Mouse (Mus musculus): ENCODE measurements around the gene Zrsr2. TPM values are rescaled to one million over a fixed set of nuclear protein-coding genes. Genes with fewer than 3 reads are reported as not detected.

Zrsr2 gene
- polyA plus RNA-seq, 1 experiment from 2014 or later: 54.6 TPM

DNA sequence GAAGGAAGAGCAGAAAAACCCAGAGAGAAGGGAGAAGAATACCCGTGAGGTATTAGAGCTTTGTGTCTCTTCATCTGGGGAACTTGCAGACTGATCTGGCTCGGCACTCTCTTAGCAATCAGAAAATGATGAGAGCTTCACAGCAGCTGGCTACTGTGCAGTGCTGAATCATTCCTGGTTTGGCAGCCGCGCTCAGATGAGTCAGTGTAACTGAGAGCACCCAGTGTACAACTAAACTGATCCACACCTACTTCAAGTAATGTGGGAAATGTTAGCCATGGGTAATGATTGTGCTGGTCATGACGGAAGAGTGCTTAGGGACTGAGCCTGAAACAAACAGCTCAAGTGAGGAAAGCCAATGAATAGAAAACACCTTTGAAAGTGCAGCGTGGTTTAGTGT is 19.9 kb downstream of the Zrsr2 start:
- no peaks in the 10 kb centered on the region for H3K4me1 ChIP-seq (replicated peaks)
- no peak overlapping the region for H3K4me3 ChIP-seq
- no peaks in the 10 kb centered on the region; the same call in 1 of the 2 replicates for H3K36me3 ChIP-seq
- H3K9ac ChIP-seq: no peak overlapping the region
- 91% methylated on average over 6 of the region's 6 CpGs for WGBS
- no peak overlapping the region for H3K4me2 ChIP-seq
- no peaks in the 10 kb centered on the region for H3K9me3 ChIP-seq
- H3K27ac ChIP-seq (replicated peaks): no peak overlapping the region
- ATAC-seq (ENCODE audit: low FRiP score, low read depth): no peak
- H3K27me3 ChIP-seq: 0 out of 2 replicates have a peak, but pooled peaks cover 3% of the 10 kb centered on the region

- H3K4me1 ChIP-seq (replicated peaks): no peaks in the 10 kb centered on the region
- H3K9me3 ChIP-seq: no peaks in the 10 kb centered on the region
- no peak for ATAC-seq (ENCODE audit: low FRiP score, low read depth)
- no peak overlapping the region for H3K4me2 ChIP-seq
- H3K36me3 ChIP-seq: no peaks in the 10 kb centered on the region
- H3K9ac ChIP-seq: no peak overlapping the region
- no peak overlapping the region for H3K27ac ChIP-seq (replicated peaks)
- 0 out of 2 replicates have a peak, but pooled peaks cover 3% of the 10 kb centered on the region for H3K27me3 ChIP-seq
- WGBS: 82% methylated on average over 8 of the region's 8 CpGs
- no peak overlapping the region for H3K4me3 ChIP-seq
Observed at GRCm38 (mm10) chrX:163934731-163935130, 23.7 kb downstream of the Zrsr2 start.

DNA sequence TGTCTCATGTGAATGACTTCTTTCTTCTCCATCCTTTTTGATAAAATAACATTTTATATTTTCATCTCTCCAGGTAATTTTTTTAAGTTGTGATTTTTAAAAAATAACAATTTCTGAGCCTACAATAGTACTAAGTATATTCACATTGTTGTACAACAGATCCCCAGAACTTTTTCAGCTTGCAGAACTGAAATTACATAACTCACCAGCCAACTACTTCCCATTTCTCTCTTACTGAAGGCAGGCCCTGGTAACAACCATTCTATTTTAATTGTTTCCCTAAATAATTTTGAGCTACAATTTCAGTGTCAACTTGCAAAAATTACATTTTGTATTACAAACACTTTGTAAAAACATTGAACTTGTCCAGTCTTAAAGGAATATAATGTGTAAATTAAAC is 28.9 kb downstream of the Zrsr2 start:
- no peaks in the 10 kb centered on the region for H3K4me1 ChIP-seq (replicated peaks)
- H3K4me2 ChIP-seq: no peak overlapping the region
- ATAC-seq (ENCODE audit: low FRiP score, low read depth): no peak
- no peak overlapping the region for H3K4me3 ChIP-seq
- H3K36me3 ChIP-seq: no peaks in the 10 kb centered on the region
- H3K9me3 ChIP-seq: no peaks in the 10 kb centered on the region
- 0 out of 2 replicates have a peak, but pooled peaks cover 5% of the 10 kb centered on the region for H3K27me3 ChIP-seq
- no peak overlapping the region for H3K9ac ChIP-seq
- H3K27ac ChIP-seq (replicated peaks): no peak overlapping the region

- no peak overlapping the region for H3K27ac ChIP-seq (replicated peaks)
- H3K36me3 ChIP-seq: no peaks in the 10 kb centered on the region
- no peaks in the 10 kb centered on the region for H3K4me1 ChIP-seq (replicated peaks)
- ATAC-seq (ENCODE audit: low FRiP score, low read depth): no peak
- H3K9me3 ChIP-seq: no peaks in the 10 kb centered on the region
- H3K27me3 ChIP-seq: no peaks in the 10 kb centered on the region
- no peak overlapping the region for H3K4me2 ChIP-seq
- no peak overlapping the region for H3K4me3 ChIP-seq
- no peak overlapping the region for H3K9ac ChIP-seq
Observed at GRCm38 (mm10) chrX:163912791-163913190, 45.7 kb downstream of the Zrsr2 start.

GRCm38 (mm10) chrX:163909381-163909780 is 49.1 kb downstream of the Zrsr2 start:
- H3K9me3 ChIP-seq: no peaks in the 10 kb centered on the region
- peak overlapping the region; percentile 92 for H3K27ac ChIP-seq (replicated peaks)
- peak overlapping the region; percentile 66 for H3K9ac ChIP-seq
- H3K36me3 ChIP-seq: no peaks in the 10 kb centered on the region
- peak overlapping the region; percentile 70 for H3K4me3 ChIP-seq
- no peaks in the 10 kb centered on the region for H3K4me1 ChIP-seq (replicated peaks)
- H3K4me2 ChIP-seq: peak overlapping the region; percentile 54
- H3K27me3 ChIP-seq: no peaks in the 10 kb centered on the region
- ATAC-seq (ENCODE audit: low FRiP score, low read depth): peak; percentile 12
- 18% methylated on average over 34 of the region's 34 CpGs for WGBS

GRCm38 (mm10) chrX:163908337-163909250 is 49.9 kb downstream of the Zrsr2 start, which contains the start of gene Ap1s2:
Gene Ap1s2 (plus strand): TSS chrX:163909017.
- peak within 1 kb of the TSS; percentile 70 for H3K4me3 ChIP-seq
- H3K27me3 ChIP-seq: no peaks in the 10 kb centered on the region
- 20% methylated on average over 77 of the region's 80 CpGs for WGBS
- peak within 1 kb of the TSS; percentile 54 for H3K4me2 ChIP-seq
- H3K4me1 ChIP-seq (replicated peaks): no peaks in the 10 kb centered on the region
- peak within 1 kb of the TSS; percentile 92 for H3K27ac ChIP-seq (replicated peaks)
- peak within 1 kb of the TSS; percentile 66 for H3K9ac ChIP-seq
- peak; percentile 100 for ATAC-seq (ENCODE audit: low FRiP score, low read depth)
- H3K36me3 ChIP-seq: no peaks in the 10 kb centered on the region
- no peaks in the 10 kb centered on the region for H3K9me3 ChIP-seq

GRCm38 (mm10) chrX:163908003-163908336 is 50.5 kb downstream of the Zrsr2 start:
- Histone ChIP-seq H3K9me3 (no peaks in the 10 kb centered on the region), H3K36me3 (no peaks in the 10 kb centered on the region), H3K9ac (peak overlapping the region; percentile 59), H3K4me3 (peak overlapping the region; percentile 70), H3K27ac (replicated peaks) (peak overlapping the region; percentile 92), H3K4me2 (peak overlapping the region; percentile 54), H3K4me1 (replicated peaks) (no peaks in the 10 kb centered on the region), H3K27me3 (no peaks in the 10 kb centered on the region)
- WGBS: 33% methylated on average over 8 of the region's 8 CpGs
- no peak for ATAC-seq (ENCODE audit: low FRiP score, low read depth)

DNA sequence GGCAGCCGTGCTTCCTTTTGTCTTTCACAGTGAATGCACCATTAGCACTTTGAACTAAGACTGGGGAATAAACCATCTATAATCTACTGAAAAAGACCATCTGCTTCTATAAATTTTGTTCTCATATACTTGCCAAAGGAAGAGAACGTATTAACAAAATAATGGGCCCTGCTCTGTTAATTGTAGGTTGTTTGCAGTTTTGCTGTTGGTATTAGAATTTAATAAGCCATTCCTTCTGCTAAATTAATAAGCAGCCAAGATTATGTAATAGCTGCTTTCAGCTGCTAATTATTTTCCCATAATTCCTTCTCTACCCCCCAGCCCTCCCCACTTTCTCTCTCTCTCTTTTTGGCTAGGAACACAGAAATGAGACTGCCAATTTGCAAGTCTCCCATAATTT is 51.6 kb downstream of the Zrsr2 start:
- Histone ChIP-seq H3K4me1 (replicated peaks) (no peaks in the 10 kb centered on the region), H3K36me3 (no peaks in the 10 kb centered on the region), H3K9ac (no peak overlapping the region), H3K4me3 (no peak overlapping the region), H3K27ac (replicated peaks) (no peak overlapping the region), H3K27me3 (no peaks in the 10 kb centered on the region), H3K4me2 (no peak overlapping the region), H3K9me3 (no peaks in the 10 kb centered on the region)
- no peak for ATAC-seq (ENCODE audit: low FRiP score, low read depth)
- 65% methylated on average over 2 of the region's 2 CpGs for WGBS

DNA sequence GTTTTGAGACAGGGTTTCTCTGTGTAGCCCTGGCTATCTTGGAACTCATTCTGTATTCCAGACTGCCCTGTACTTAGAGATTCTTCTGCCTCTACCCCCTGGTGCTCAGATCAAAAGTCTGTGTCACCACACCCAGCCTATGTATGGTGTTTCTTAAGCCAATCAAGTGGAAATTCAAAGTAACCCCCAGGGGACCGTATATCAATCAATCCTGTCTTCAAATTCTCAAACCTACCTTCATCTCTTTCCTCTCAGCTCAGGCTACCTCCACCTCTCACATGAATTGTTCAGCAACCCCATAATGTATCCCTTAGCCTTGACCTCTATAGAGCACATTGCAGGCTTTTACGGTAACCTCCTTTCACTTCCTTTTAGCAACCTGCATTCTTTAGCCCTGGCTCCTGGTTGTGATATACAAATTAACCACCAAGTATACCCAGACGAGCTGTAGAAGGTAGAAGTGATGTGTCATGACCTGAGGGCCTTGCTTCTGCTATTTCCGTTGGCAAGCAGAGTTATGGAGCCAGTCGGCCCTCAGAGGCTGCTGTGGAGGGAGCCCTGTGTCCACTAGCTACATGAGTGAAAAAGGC is 58.9 kb downstream of the Zrsr2 start:
- H3K9ac ChIP-seq: no peak overlapping the region

DNA sequence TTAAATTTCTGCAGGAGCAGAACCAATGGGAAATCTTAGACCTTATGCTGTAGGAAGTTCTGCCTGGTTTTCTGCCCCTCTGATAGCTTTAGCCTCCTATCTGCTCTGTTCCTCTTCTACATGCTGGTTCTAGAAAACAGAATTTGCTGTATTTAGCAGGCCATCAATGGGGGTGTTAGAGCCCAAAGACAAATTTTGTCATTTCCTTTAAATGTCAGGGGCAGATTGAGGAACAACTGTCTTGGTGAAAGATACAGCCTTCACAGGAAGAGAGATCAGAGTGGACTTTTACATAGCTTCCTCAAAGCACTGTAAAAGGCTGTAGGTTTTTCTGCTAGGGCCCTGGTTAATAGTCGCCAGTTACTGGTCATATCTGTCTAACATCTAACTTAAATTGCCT is 61.1 kb downstream of the Zrsr2 start:
- Histone ChIP-seq H3K4me3 (no peak overlapping the region), H3K9ac (no peak overlapping the region), H3K27me3 (no peaks in the 10 kb centered on the region), H3K36me3 (no peaks in the 10 kb centered on the region), H3K4me2 (no peak overlapping the region), H3K27ac (replicated peaks) (no peak overlapping the region), H3K4me1 (replicated peaks) (no peaks in the 10 kb centered on the region), H3K9me3 (no peaks in the 10 kb centered on the region)
- ATAC-seq (ENCODE audit: low FRiP score, low read depth): no peak
- 100% methylated on average over 1 of the region's 1 CpGs for WGBS

More for the DNA sequence above, 58.9 kb downstream of the Zrsr2 start:
- Histone ChIP-seq H3K36me3 (no peaks in the 10 kb centered on the region), H3K4me2 (no peak overlapping the region), H3K4me1 (replicated peaks) (no peaks in the 10 kb centered on the region), H3K4me3 (no peak overlapping the region), H3K9me3 (no peaks in the 10 kb centered on the region), H3K27me3 (no peaks in the 10 kb centered on the region), H3K27ac (replicated peaks) (no peak overlapping the region)
- no peak for ATAC-seq (ENCODE audit: low FRiP score, low read depth)
- 60% methylated on average over 5 of the region's 5 CpGs for WGBS

DNA sequence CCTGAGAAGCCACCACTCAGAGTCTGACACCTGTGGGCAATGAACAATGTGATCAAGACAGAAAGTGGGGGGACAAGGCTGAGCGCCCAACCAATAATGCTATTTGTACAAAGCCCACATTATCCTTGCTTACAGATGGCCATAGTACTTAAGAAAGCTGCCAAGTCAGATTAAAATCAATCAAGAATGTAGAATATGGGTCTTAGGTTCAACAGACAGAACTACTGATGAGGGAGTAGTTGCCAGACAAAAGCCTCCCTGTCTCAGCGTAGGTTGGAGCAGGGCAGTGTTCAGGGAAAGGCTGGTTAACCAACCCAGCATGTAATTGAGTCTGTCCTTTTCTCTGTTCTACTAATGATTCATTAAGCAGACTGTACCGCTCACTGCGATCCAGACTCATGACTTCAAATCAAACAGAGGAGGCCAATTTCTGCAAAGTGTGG is 72.9 kb downstream of the Zrsr2 start:
- peak; percentile 68; the same call in 1 of the 2 replicates for ATAC-seq (ENCODE audit: low FRiP score, low read depth)
- no peaks in the 10 kb centered on the region for H3K4me1 ChIP-seq (replicated peaks)
- no peak overlapping the region for H3K4me3 ChIP-seq
- H3K9ac ChIP-seq: no peak overlapping the region
- 50% methylated on average over 4 of the region's 4 CpGs for WGBS
- no peaks in the 10 kb centered on the region for H3K9me3 ChIP-seq
- H3K27ac ChIP-seq (replicated peaks): no peak overlapping the region
- H3K36me3 ChIP-seq: no peaks in the 10 kb centered on the region
- no peak overlapping the region for H3K4me2 ChIP-seq
- no peaks in the 10 kb centered on the region for H3K27me3 ChIP-seq
